Mouse (Mus musculus) ES-Bruce4 (cell line): ENCODE data around the gene Hoxc13. TPM values are rescaled to one million over a fixed set of nuclear protein-coding genes. Genes with fewer than 3 reads are reported as not detected.
A peak's percentile ranks its signal among the peaks of the same experiment; 100 is the strongest.

Experiments used
- H3K27ac ChIP-seq: 2 replicates; pipeline ENCODE4 v1.5.1; 2012; ENCODE audit warnings: low read length, inconsistent platforms; ENCODE audit not compliant: insufficient read depth
- H3K27me3 ChIP-seq: 2 replicates; pipeline ENCODE4 v1.6.1; 2012; ENCODE audit warnings: mild to moderate bottlenecking, low read length, inconsistent platforms; ENCODE audit not compliant: control insufficient read depth, poor library complexity, insufficient read depth, severe bottlenecking
- H3K36me3 ChIP-seq: 2 replicates; pipeline ENCODE4 v1.6.1; 2012; ENCODE audit warnings: inconsistent platforms, mild to moderate bottlenecking, low read length, moderate library complexity; ENCODE audit not compliant: control insufficient read depth, poor library complexity, insufficient read depth, severe bottlenecking
- H3K4me1 ChIP-seq: one replicate; pipeline ENCODE4 v1.8.1; 2011; ENCODE audit warnings: low read length; ENCODE audit not compliant: control insufficient read depth, insufficient read depth
- H3K4me3 ChIP-seq: 2 replicates; pipeline ENCODE4 v1.5.1; 2011; ENCODE audit warnings: low read depth, mild to moderate bottlenecking, low read length
- H3K9ac ChIP-seq: 2 replicates; pipeline ENCODE4 v1.6.1; 2012; ENCODE audit warnings: low read depth, mild to moderate bottlenecking, inconsistent platforms; ENCODE audit not compliant: poor library complexity, severe bottlenecking
- H3K9me3 ChIP-seq: replicated peaks from 2 replicates; pipeline ENCODE4 v1.6.1; 2012; ENCODE audit warnings: mild to moderate bottlenecking, low read length, inconsistent platforms; ENCODE audit not compliant: control insufficient read depth, poor library complexity, insufficient read depth, severe bottlenecking
- CTCF ChIP-seq: IDR thresholded peaks from one replicate; pipeline ENCODE4 v1.8.1; 2011; ENCODE audit warnings: low read depth, low read length
- EP300 ChIP-seq: IDR thresholded peaks from 2 replicates; pipeline ENCODE4 v1.6.1; 2011; ENCODE audit warnings: low read depth, low read length; ENCODE audit not compliant: insufficient read depth
- POLR2A ChIP-seq: IDR thresholded peaks from one replicate; pipeline ENCODE4 v1.8.1; 2011; ENCODE audit warnings: low read length; ENCODE audit not compliant: insufficient read depth
- polyA plus RNA-seq: library from polyadenylated mRNA; stranded (reverse); fragments of >200 nt; gene quantifications from 2 replicates; pipeline ENCODE4 v1.2.4, GENCODE M21; 2011; ENCODE audit warnings: low read depth; ENCODE audit not compliant: missing spikeins, insufficient read depth, insufficient read length

Hoxc13 gene
- polyA plus RNA-seq, 1 experiment = 3.8 TPM

GRCm38 (mm10) chr15:102976171-102976570 is 55.3 kb downstream of the Hoxc13 start, which contains the start of gene Hoxc9:
TSS of gene Hoxc9 (plus strand) at chr15:102976439.
- Histone ChIP-seq H3K4me3 (peak within 1 kb of the TSS; percentile 17), H3K27ac (no peak within 1 kb of the TSS), H3K9ac (no peak within 1 kb of the TSS), H3K4me1 (no peaks in the 10 kb centered on the region), H3K27me3 (peaks cover 54% of the 10 kb centered on the region), H3K9me3 (no peaks in the 10 kb centered on the region), H3K36me3 (no peaks in the 10 kb centered on the region)
- TF ChIP-seq POLR2A = no peak
- TF ChIP-seq EP300 = no peak
- no peak for TF ChIP-seq CTCF

GRCm38 (mm10) chr15:102976631-102977422 is 55.9 kb downstream of the Hoxc13 start:
- Histone ChIP-seq H3K9ac (no peak overlapping the region), H3K36me3 (no peaks in the 10 kb centered on the region), H3K27ac (no peak overlapping the region), H3K4me3 (peak overlapping the region; percentile 17), H3K4me1 (no peaks in the 10 kb centered on the region), H3K27me3 (peaks cover 57% of the 10 kb centered on the region), H3K9me3 (no peaks in the 10 kb centered on the region)
- no peak for TF ChIP-seq EP300

- Histone ChIP-seq H3K4me3 (no peak overlapping the region), H3K27me3 (peaks cover 62% of the 10 kb centered on the region), H3K36me3 (no peaks in the 10 kb centered on the region), H3K9me3 (no peaks in the 10 kb centered on the region), H3K27ac (no peak overlapping the region), H3K4me1 (no peaks in the 10 kb centered on the region), H3K9ac (no peak overlapping the region)
- no peak for TF ChIP-seq POLR2A
- no peak for TF ChIP-seq EP300
- TF ChIP-seq CTCF = no peak
These were observed 56.6 kb downstream of the Hoxc13 start for GRCm38 (mm10) chr15:102977423-102977974.

Other genes with a start within 250 kb of the Hoxc13 start
- gene Atp5g2, start 248.8 kb upstream of the Hoxc13 start, polyA plus RNA-seq = 201 and 203 TPM in 2 replicates
- gene Calcoco1, start 198.9 kb upstream of the Hoxc13 start, polyA plus RNA-seq = 47.9 and 51.9 TPM in 2 replicates
- gene Hoxc12, start 15.7 kb downstream of the Hoxc13 start, polyA plus RNA-seq = not detected in 2 replicates
- not detected in 2 replicates for gene Hoxc11, start 33.3 kb downstream of the Hoxc13 start, polyA plus RNA-seq
- gene Hoxc10, start 45.7 kb downstream of the Hoxc13 start, polyA plus RNA-seq = not detected in 2 replicates
- gene Hoxc5, start 46.3 kb downstream of the Hoxc13 start, polyA plus RNA-seq = not detected in 2 replicates
- gene Hoxc9, start 55.3 kb downstream of the Hoxc13 start, polyA plus RNA-seq = not detected in 2 replicates
- 0.40 and 0.45 TPM in 2 replicates for gene Hoxc8, start 69.5 kb downstream of the Hoxc13 start, polyA plus RNA-seq
- 1.3 TPM in 1 of 2 replicates, not detected in the other for gene Hoxc6, start 77.2 kb downstream of the Hoxc13 start, polyA plus RNA-seq
- gene Hoxc4, start 97.8 kb downstream of the Hoxc13 start, polyA plus RNA-seq = 0.56 and 0.99 TPM in 2 replicates
- gene Smug1, start 246.0 kb downstream of the Hoxc13 start, polyA plus RNA-seq = 13.5 and 15.3 TPM in 2 replicates